Mouse (Mus musculus): ENCODE measurements at regions not wholly inside any gene's neighbourhood (a gene's known extent, or its start where the extent isn't known, plus 50 kb on each side); places are given as distances from the start of the nearest gene placed in this dataset.

DNA sequence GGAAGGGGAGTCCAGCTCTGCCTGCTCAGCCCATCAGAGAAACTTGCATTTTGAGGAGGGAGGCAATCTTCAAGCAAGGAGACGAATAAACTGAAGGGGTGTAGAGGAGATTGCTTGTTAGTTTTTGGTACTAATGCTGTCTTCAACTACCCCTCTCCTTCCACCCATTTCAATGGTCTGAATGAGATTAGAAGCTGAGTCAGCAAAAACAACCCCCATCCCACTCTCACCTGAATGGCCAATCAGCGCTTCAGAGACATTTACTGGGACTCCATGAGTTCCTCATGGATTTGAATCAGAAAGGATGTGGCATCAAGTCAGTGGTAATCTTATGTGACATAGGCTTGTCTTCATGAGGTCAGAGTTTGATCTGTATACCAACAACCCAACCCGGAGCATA lies 180.0 kb upstream of the Nlrp1b start:
- Histone ChIP-seq H3K4me1 (replicated peaks) (no peaks in the 10 kb centered on the region), H3K27me3 (replicated peaks) (no peaks in the 10 kb centered on the region), H3K4me2 (no peak overlapping the region), H3K9ac (no peak overlapping the region), H3K9me3 (replicated peaks) (no peaks in the 10 kb centered on the region; the same call in 1 of the 2 replicates), H3K27ac (ENCODE audit: poor library complexity, severe bottlenecking) (no peak overlapping the region), H3K4me3 (no peak overlapping the region), H3K36me3 (no peaks in the 10 kb centered on the region)
- WGBS = 75% methylated on average over 3 of the region's 3 CpGs
- ATAC-seq (ENCODE audit: insufficient number of reproducible peaks, low FRiP score) = no peak

DNA sequence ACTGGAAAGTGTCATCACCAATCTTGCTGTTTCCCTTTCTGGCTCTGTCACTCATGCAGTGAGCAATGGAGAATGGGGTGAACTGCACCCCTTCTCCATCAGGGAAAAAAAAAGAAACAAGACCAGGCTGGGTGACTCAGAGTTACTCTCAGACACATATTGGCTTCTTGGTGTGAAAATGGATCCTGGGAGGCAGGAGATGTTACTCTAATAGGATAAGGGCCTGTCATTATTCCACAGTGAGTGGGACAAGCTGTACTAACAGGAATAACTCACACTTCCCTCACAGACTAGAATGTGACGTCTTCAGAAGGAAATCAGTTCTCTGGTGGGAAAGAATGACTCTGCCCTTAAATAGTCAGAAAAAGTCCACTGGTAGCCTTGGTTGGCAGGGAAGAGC lies 181.4 kb upstream of the Nlrp1b start:
- Histone ChIP-seq H3K4me1 (replicated peaks) (no peaks in the 10 kb centered on the region), H3K27ac (ENCODE audit: poor library complexity, severe bottlenecking) (no peak overlapping the region)

DNA sequence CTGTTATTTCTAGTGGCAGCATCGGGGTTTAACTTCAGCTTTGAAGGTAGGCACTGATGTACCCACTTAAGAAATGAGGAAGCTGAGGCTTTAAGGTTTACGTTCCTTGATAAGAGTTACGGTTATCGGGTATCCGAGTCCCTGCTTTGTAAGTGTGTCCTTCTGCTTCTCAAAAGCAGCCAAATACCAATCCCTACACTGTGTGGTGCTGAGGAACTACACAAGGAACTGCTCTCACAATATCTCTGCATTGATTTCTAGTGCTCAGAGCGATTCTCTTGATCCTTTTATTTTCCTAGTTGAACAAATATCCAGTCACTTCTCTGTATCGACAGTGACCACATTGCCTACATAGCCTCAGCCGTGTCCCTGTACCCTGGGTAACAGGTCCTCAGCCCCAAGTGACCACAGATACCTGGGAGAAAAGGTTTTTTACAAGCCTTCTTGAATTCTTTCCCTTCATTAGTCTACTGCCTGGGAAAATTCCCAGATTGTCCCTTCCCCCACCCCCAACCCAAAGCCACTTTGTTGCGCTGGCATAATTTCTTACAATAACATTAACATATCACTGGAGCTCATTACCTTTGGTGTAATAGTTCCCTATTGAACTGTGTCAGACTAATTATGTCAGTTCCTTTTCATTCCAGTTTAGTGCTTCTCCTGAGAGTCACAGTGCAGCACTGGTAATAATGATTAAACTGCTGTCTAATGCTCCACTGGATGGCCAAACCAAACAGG lies 184.0 kb upstream of the Nlrp1b start:
- no peaks in the 10 kb centered on the region for H3K27me3 ChIP-seq (replicated peaks)
- H3K9me3 ChIP-seq (replicated peaks) = no peaks in the 10 kb centered on the region
- ATAC-seq (ENCODE audit: insufficient number of reproducible peaks, low FRiP score) = no peak
- H3K4me1 ChIP-seq (replicated peaks) = no peaks in the 10 kb centered on the region
- H3K9ac ChIP-seq = no peak overlapping the region
- 74% methylated on average over 9 of the region's 9 CpGs for WGBS
- H3K4me3 ChIP-seq = no peak overlapping the region
- H3K27ac ChIP-seq (ENCODE audit: poor library complexity, severe bottlenecking) = no peak overlapping the region
- H3K36me3 ChIP-seq = no peaks in the 10 kb centered on the region
- no peak overlapping the region for H3K4me2 ChIP-seq

More for the DNA sequence above, 181.4 kb upstream of the Nlrp1b start:
- no peaks in the 10 kb centered on the region for H3K36me3 ChIP-seq
- no peak for ATAC-seq (ENCODE audit: insufficient number of reproducible peaks, low FRiP score)
- no peaks in the 10 kb centered on the region for H3K27me3 ChIP-seq (replicated peaks)
- H3K4me2 ChIP-seq = no peak overlapping the region
- WGBS = 59% methylated on average over 1 of the region's 1 CpGs
- no peak overlapping the region for H3K9ac ChIP-seq
- H3K9me3 ChIP-seq (replicated peaks) = no peaks in the 10 kb centered on the region; the same call in 1 of the 2 replicates
- H3K4me3 ChIP-seq = no peak overlapping the region

DNA sequence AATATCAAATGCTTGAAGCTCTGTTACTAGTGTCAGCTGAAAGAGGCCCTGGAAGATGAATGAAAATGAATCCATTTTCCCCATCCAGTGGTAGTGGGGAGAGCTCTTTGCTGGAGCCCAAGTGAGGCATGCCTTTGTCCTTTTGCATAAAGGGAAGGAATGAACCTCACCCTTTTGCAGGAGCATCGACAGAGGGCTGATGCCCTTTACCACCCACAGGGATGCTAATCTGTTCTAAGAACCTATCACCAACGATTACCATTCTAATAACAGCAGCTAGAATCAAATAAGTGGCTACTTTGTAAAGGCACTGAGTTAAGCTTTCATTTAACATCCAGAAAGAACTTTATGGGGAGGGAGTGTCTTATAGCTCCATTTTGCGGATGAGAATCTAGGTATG lies 184.9 kb upstream of the Nlrp1b start:
- Histone ChIP-seq H3K36me3 (no peaks in the 10 kb centered on the region), H3K9ac (no peak overlapping the region), H3K9me3 (replicated peaks) (no peaks in the 10 kb centered on the region), H3K27me3 (replicated peaks) (no peaks in the 10 kb centered on the region), H3K4me1 (replicated peaks) (no peaks in the 10 kb centered on the region), H3K4me3 (no peak overlapping the region), H3K4me2 (no peak overlapping the region), H3K27ac (ENCODE audit: poor library complexity, severe bottlenecking) (no peak overlapping the region)
- WGBS = 52% methylated on average over 3 of the region's 3 CpGs
- ATAC-seq (ENCODE audit: insufficient number of reproducible peaks, low FRiP score) = no peak

DNA sequence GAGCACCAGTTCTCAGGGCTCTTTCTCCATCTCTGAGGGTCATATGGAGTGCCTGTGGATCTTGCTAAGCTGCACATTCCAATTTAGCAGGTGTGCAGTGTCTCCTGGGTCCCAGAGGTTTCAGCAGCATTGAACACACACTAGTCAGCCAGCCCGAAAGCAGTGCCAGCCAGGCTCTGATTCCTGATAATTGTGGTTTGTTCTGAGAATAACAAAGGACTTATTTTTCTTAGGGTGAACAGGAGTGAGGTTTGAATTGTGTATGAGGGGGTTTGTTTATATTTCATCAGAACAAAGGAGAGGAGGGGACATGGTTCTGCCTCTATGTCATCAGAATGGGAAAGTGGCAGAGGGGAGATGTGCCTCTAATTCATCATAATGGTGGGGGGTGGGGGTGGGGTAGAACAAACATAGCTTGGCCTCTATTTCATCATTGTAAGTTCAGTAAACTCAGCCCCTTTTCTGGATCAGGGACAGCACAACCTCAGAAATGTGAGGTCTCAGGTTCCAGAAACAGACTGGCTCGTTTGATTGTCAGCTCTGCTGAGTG lies 191.8 kb upstream of the Nlrp1b start:
- peaks cover 8% of the 10 kb centered on the region; the same call in 1 of the 2 replicates for H3K9me3 ChIP-seq (replicated peaks)
- WGBS = 45% methylated on average over 2 of the region's 2 CpGs

DNA sequence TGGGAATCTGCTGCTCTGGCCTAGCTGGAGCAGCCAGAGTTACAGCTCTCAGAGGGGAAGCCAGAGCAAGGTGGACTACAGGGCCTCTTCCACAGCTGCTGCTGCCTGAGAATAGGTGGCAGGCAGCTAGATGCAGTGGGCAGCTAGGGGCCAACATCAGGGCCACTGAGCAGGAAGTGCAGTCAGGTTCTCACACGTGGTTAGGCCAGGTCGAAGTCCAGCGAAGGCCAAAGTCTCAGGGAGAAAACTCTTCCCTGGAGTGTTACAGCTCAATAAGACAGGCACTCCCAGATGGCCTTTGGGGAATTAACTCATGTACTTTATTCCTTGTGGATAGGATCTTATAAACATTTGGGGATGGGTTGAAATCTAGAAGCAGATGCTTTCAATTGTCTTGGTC lies 192.7 kb upstream of the Nlrp1b start:
- Histone ChIP-seq H3K36me3 (no peaks in the 10 kb centered on the region), H3K4me2 (no peak overlapping the region), H3K4me3 (no peak overlapping the region), H3K9ac (no peak overlapping the region), H3K4me1 (replicated peaks) (no peaks in the 10 kb centered on the region), H3K27me3 (replicated peaks) (no peaks in the 10 kb centered on the region), H3K9me3 (replicated peaks) (peaks cover 8% of the 10 kb centered on the region; the same call in 1 of the 2 replicates), H3K27ac (ENCODE audit: poor library complexity, severe bottlenecking) (no peak overlapping the region)
- ATAC-seq (ENCODE audit: insufficient number of reproducible peaks, low FRiP score) = no peak
- WGBS = 64% methylated on average over 3 of the region's 3 CpGs

More for the DNA sequence above, 191.8 kb upstream of the Nlrp1b start:
- Histone ChIP-seq H3K4me1 (replicated peaks) (no peaks in the 10 kb centered on the region), H3K9ac (no peak overlapping the region), H3K27ac (ENCODE audit: poor library complexity, severe bottlenecking) (no peak overlapping the region), H3K36me3 (no peaks in the 10 kb centered on the region), H3K4me3 (no peak overlapping the region), H3K27me3 (replicated peaks) (no peaks in the 10 kb centered on the region), H3K4me2 (no peak overlapping the region)
- ATAC-seq (ENCODE audit: insufficient number of reproducible peaks, low FRiP score) = no peak

DNA sequence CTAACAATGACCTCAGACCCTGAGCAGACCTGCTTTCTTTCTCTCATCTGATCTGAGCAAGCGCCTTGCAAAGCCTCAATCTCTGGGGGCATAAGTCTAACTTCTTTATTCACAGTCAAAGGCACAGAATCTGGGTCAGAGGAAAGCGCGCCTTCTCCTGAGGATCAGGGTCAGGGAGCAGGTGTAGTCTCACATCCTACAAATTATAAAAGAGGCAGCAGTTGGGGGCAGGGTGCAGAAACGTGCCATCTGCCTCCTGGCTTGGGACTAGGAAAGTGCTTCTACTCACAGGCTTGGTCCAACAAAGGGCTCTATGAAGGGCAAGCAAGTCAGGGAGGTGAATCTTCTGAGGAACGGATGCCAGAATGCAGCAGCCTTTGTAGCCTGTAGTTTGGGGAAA lies 194.3 kb upstream of the Nlrp1b start:
- Histone ChIP-seq H3K27ac (ENCODE audit: poor library complexity, severe bottlenecking) (no peak overlapping the region), H3K4me2 (no peak overlapping the region), H3K4me3 (no peak overlapping the region), H3K9ac (no peak overlapping the region), H3K36me3 (no peaks in the 10 kb centered on the region), H3K9me3 (replicated peaks) (peaks cover 8% of the 10 kb centered on the region; the same call in 1 of the 2 replicates), H3K4me1 (replicated peaks) (no peaks in the 10 kb centered on the region), H3K27me3 (replicated peaks) (no peaks in the 10 kb centered on the region)
- 75% methylated on average over 5 of the region's 5 CpGs for WGBS
- ATAC-seq (ENCODE audit: insufficient number of reproducible peaks, low FRiP score) = no peak

DNA sequence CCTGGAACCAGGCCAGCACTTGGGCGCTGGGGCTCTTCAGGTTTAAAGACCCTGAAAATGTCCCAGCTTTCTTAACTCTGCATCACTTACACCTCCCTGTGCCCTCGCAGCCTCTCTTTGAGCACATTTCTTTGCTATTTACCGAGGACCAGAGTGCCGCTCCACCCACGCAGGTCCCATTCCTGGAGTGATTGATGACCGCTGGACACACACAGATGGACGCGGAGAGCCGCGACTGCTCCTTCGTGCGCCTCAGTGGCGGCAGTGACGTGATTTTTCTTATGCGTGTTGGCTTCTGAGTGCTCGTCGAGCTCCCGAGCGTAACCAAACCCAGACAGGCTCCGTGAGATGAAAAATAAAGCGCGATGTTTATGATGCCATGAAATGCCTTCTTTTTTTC lies 199.2 kb upstream of the Nlrp1b start:
- WGBS = 87% methylated on average over 22 of the region's 22 CpGs
- Histone ChIP-seq H3K27ac (ENCODE audit: poor library complexity, severe bottlenecking) (no peak overlapping the region), H3K27me3 (replicated peaks) (no peaks in the 10 kb centered on the region), H3K9me3 (replicated peaks) (peaks cover 8% of the 10 kb centered on the region; the same call in 1 of the 2 replicates), H3K4me1 (replicated peaks) (no peaks in the 10 kb centered on the region), H3K4me2 (no peak overlapping the region), H3K4me3 (no peak overlapping the region), H3K36me3 (no peaks in the 10 kb centered on the region), H3K9ac (no peak overlapping the region)
- no peak for ATAC-seq (ENCODE audit: insufficient number of reproducible peaks, low FRiP score)

DNA sequence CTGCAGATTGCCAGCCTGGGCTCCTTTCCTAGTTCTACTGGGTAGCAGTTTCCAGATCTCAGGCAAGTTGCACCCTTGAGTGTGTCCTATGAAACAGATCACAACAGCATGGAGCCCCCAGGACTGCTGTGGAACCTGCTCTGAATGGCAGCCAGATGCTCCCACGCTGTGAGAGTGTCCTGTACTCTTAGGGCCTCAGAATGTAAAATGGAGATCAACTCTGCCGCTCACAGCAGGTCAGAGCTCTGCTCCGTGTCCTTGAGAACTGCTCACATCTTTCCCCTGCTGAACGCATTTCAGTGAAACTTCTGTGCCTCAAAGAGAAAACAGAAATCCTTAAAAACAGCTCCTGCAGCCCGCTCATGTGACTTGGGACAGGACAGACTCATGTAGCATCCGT lies 203.7 kb upstream of the Nlrp1b start:
- H3K9me3 ChIP-seq (replicated peaks) = no peaks in the 10 kb centered on the region
- no peak overlapping the region for H3K9ac ChIP-seq
- ATAC-seq (ENCODE audit: insufficient number of reproducible peaks, low FRiP score) = no peak
- no peaks in the 10 kb centered on the region for H3K4me1 ChIP-seq (replicated peaks)
- H3K27ac ChIP-seq (ENCODE audit: poor library complexity, severe bottlenecking) = no peak overlapping the region
- H3K4me2 ChIP-seq = no peak overlapping the region
- peaks cover 12% of the 10 kb centered on the region; the same call in 1 of the 2 replicates for H3K27me3 ChIP-seq (replicated peaks)
- WGBS = 61% methylated on average over 6 of the region's 6 CpGs
- H3K36me3 ChIP-seq = no peaks in the 10 kb centered on the region
- H3K4me3 ChIP-seq = no peak overlapping the region

DNA sequence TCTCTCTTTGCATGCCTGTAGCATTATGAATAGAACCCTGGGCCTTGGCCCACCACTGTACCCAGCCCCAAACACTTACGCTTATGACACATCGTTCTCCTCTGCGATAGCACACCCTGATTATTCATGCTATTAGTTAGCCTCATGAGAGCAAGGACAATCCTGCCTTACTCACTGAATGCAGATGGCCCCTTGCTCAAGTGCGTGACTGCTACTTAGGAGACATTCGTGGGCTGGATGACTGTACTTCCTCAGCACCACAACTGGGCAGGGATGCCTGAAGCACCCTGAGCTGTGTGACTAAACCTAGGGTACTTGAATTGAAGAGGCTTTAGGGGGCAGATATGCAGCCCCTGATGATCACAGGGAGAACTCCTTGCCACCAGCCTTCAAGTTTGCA lies 204.4 kb upstream of the Nlrp1b start:
- H3K9me3 ChIP-seq (replicated peaks) = no peaks in the 10 kb centered on the region
- no peak overlapping the region for H3K9ac ChIP-seq
- WGBS = 76% methylated on average over 5 of the region's 5 CpGs
- H3K4me1 ChIP-seq (replicated peaks) = no peaks in the 10 kb centered on the region
- peaks cover 18% of the 10 kb centered on the region for H3K27me3 ChIP-seq (replicated peaks)
- no peak overlapping the region for H3K4me3 ChIP-seq
- H3K27ac ChIP-seq (ENCODE audit: poor library complexity, severe bottlenecking) = no peak overlapping the region
- H3K36me3 ChIP-seq = no peaks in the 10 kb centered on the region
- H3K4me2 ChIP-seq = no peak overlapping the region
- no peak for ATAC-seq (ENCODE audit: insufficient number of reproducible peaks, low FRiP score)

DNA sequence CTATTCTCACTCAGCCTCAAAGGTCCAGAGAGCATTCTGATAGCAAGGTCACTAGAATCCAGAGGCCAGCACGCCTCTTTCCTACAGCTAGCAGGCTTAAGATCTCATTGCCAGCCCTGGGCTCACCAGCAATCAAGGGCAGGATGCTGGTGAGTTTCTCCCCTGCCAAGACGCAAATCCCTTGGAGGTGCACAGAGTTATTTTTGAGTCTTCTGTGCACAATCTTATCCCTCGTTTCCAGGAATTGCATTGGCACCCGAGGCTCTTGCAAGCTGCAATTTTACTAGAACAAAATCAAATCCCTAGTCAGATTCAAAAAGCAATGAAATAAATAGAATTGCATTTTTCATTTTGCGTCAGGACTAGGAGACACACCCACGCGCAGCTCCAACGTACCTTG lies 205.2 kb upstream of the Nlrp1b start:
- 52% methylated on average over 8 of the region's 8 CpGs for WGBS
- Histone ChIP-seq H3K4me3 (no peak overlapping the region), H3K36me3 (no peaks in the 10 kb centered on the region), H3K4me2 (no peak overlapping the region), H3K27ac (ENCODE audit: poor library complexity, severe bottlenecking) (no peak overlapping the region), H3K27me3 (replicated peaks) (peaks cover 26% of the 10 kb centered on the region), H3K9ac (no peak overlapping the region), H3K9me3 (replicated peaks) (no peaks in the 10 kb centered on the region), H3K4me1 (replicated peaks) (no peaks in the 10 kb centered on the region; the same call in 1 of the 2 replicates)
- no peak for ATAC-seq (ENCODE audit: insufficient number of reproducible peaks, low FRiP score)

DNA sequence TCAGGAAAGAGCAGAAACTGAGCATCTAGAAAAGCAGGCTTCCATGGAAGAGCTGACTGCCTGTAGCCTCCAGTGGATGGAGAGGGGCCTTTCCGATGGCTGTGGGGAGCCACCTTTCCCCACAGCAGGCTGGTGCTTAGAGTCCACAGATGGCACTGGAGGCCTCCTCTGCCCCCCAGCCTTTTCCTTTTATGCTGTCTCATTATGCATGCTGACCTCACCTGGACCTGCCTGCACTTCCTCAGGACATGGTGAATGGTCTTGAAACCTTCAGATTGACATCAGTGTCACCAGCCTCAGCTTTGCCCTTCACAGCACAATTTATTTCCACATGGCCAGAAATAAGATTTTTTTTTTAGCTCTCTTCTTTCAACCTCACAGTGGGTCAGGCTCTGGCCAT lies 205.8 kb upstream of the Nlrp1b start:
- ATAC-seq (ENCODE audit: insufficient number of reproducible peaks, low FRiP score) = no peak
- H3K4me3 ChIP-seq = no peak overlapping the region
- whole genome bisulfite sequencing = 79% methylated on average over 1 of the region's 1 CpGs
- H3K4me1 ChIP-seq (replicated peaks) = no peaks in the 10 kb centered on the region; the same call in 1 of the 2 replicates
- no peak overlapping the region for H3K4me2 ChIP-seq
- H3K9ac ChIP-seq = no peak overlapping the region
- H3K36me3 ChIP-seq = no peaks in the 10 kb centered on the region
- H3K27me3 ChIP-seq (replicated peaks) = peaks cover 26% of the 10 kb centered on the region
- no peaks in the 10 kb centered on the region for H3K9me3 ChIP-seq (replicated peaks)
- no peak overlapping the region for H3K27ac ChIP-seq (ENCODE audit: poor library complexity, severe bottlenecking)
